Mouse (Mus musculus): ENCODE measurements at regions not wholly inside any gene's neighbourhood (a gene's known extent, or its start where the extent isn't known, plus 50 kb on each side); places are given as distances from the start of the nearest gene placed in this dataset.

DNA sequence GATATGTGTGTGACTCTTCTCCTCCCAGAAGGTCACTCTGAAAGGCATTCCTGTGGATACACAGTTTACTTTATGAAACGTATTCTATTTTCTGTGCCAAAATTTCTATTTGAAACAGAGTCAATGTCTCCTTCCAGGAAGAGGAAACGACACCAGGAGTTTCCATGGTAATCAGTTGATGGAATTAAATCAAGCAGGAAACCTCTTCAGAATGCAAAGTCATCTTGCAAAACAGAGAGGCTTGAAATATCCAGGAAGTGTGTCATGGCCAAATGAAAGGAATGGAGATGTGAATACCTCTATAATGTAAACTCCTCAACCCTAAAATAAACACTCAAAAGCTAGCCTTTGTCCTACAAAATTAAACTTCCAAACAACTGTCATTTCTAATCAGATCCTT is 189.0 kb upstream of the Agr3 start:
- Histone ChIP-seq H3K4me1 (replicated peaks; ENCODE audit: control insufficient read depth, insufficient read depth, low read length) (no peaks in the 10 kb centered on the region), H3K27ac (ENCODE audit: low read length) (no peak overlapping the region), H3K4me2 (ENCODE audit: low read depth, low read length) (no peak overlapping the region), H3K27me3 (ENCODE audit: control insufficient read depth, insufficient read depth, low read depth, low read length) (no peaks in the 10 kb centered on the region), H3K9me3 (ENCODE audit: control insufficient read depth, low read length) (no peaks in the 10 kb centered on the region), H3K4me3 (ENCODE audit: low read length) (no peak overlapping the region), H3K9ac (ENCODE audit: low read length) (no peak overlapping the region), H3K36me3 (ENCODE audit: control insufficient read depth, insufficient read depth, low read length) (no peaks in the 10 kb centered on the region)
- 10% methylated on average over 2 of the region's 2 CpGs for WGBS
- peak; percentile 49 for ATAC-seq (ENCODE audit: low read depth)

DNA sequence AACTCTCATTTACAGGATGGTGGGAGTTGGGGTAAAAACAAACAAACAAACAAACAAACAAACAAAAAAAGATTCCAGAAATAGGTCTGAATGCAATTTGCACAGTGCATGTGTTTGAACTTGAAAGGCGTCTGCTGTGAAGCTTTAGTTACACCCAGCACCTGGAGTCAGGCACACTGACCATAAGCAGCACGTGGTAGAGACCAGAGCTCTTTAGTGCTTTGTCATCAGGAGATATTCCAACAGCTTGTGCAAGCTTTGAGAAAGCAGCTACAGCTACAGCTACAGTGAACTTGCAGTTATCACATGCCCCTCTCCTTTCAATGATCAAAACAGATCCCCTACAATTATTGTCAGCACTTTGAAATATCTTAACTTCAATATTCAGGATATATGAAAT is 190.4 kb upstream of the Agr3 start:
- no peak overlapping the region for H3K27ac ChIP-seq (ENCODE audit: low read length)
- no peaks in the 10 kb centered on the region for H3K36me3 ChIP-seq (ENCODE audit: control insufficient read depth, insufficient read depth, low read length)
- H3K4me2 ChIP-seq (ENCODE audit: low read depth, low read length): no peak overlapping the region
- H3K9me3 ChIP-seq (ENCODE audit: control insufficient read depth, low read length): no peaks in the 10 kb centered on the region
- 66% methylated on average over 2 of the region's 2 CpGs for WGBS
- H3K4me1 ChIP-seq (replicated peaks; ENCODE audit: control insufficient read depth, insufficient read depth, low read length): no peaks in the 10 kb centered on the region
- H3K4me3 ChIP-seq (ENCODE audit: low read length): no peak overlapping the region
- no peak for ATAC-seq (ENCODE audit: low read depth)
- H3K9ac ChIP-seq (ENCODE audit: low read length): no peak overlapping the region
- H3K27me3 ChIP-seq (ENCODE audit: control insufficient read depth, insufficient read depth, low read depth, low read length): no peaks in the 10 kb centered on the region

DNA sequence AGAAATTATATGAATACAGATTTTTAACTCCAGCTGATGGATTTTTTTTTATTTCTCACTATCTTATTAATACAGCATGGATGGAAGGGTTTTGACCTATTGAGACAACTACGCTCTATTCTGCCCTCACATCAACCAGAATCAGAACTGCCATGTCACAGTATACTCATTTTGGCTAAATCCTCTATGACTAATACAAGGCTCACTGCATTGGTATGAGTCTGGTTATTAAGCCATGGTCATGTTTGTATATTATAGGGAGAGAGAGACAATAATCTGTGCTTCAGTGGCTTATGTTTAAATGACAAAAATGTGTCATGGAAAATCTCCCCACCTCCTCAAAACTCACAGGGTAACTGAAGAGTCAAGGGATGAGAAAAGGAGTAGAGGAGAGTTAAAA is 191.0 kb upstream of the Agr3 start:
- Histone ChIP-seq H3K9ac (ENCODE audit: low read length) (no peak overlapping the region), H3K36me3 (ENCODE audit: control insufficient read depth, insufficient read depth, low read length) (no peaks in the 10 kb centered on the region), H3K4me3 (ENCODE audit: low read length) (no peak overlapping the region), H3K4me1 (replicated peaks; ENCODE audit: control insufficient read depth, insufficient read depth, low read length) (no peaks in the 10 kb centered on the region), H3K27ac (ENCODE audit: low read length) (no peak overlapping the region), H3K4me2 (ENCODE audit: low read depth, low read length) (no peak overlapping the region), H3K27me3 (ENCODE audit: control insufficient read depth, insufficient read depth, low read depth, low read length) (no peaks in the 10 kb centered on the region), H3K9me3 (ENCODE audit: control insufficient read depth, low read length) (no peaks in the 10 kb centered on the region)
- WGBS: 85% methylated on average over 1 of the region's 1 CpGs
- no peak for ATAC-seq (ENCODE audit: low read depth)

DNA sequence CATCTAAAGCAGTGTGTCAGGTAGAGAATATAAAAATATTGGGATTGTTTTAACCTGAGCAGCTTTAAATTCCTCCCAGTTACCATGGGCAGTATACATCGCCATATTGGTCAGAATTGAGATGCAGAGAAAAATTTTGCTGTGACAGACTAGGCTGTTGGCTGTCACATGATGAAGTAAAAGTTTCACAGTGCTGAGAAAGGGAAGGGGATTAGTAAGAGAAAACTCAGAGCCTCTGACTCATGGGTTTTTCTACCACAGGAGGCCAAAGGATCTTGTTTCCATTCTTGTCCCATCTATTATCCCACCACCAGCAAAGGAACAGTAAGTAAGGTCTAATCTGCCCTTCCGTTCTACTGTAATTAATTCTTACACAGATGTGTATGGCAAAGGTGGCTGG is 191.8 kb upstream of the Agr3 start:
- Histone ChIP-seq H3K4me1 (replicated peaks; ENCODE audit: control insufficient read depth, insufficient read depth, low read length) (no peaks in the 10 kb centered on the region), H3K9me3 (ENCODE audit: control insufficient read depth, low read length) (no peaks in the 10 kb centered on the region), H3K27ac (ENCODE audit: low read length) (no peak overlapping the region), H3K4me3 (ENCODE audit: low read length) (no peak overlapping the region), H3K4me2 (ENCODE audit: low read depth, low read length) (no peak overlapping the region), H3K9ac (ENCODE audit: low read length) (no peak overlapping the region), H3K36me3 (ENCODE audit: control insufficient read depth, insufficient read depth, low read length) (no peaks in the 10 kb centered on the region), H3K27me3 (ENCODE audit: control insufficient read depth, insufficient read depth, low read depth, low read length) (no peaks in the 10 kb centered on the region)
- ATAC-seq (ENCODE audit: low read depth): no peak
- WGBS: 92% methylated on average over 2 of the region's 2 CpGs

DNA sequence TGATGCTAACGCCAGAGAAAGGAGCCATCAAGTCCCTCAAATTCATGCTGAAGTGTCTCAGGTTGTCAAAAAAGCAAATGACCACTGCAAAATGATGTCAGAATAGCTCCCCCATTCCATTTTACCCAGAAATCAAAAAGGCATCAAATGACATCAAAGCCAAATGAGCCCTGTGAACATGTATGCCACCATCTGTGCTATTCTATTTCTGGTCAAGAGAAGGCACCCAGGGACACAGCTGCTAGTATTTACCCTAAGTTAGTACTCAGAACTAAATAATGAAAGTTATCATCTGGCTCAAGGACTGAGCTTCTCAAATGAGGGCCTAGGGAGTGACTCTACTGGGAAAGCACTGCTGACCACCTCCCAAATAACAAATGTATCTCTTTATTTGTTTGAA is 191.1 kb upstream of the Ahr start:
- Histone ChIP-seq H3K9ac (ENCODE audit: low read length) (no peak overlapping the region), H3K4me2 (ENCODE audit: low read depth, low read length) (no peak overlapping the region), H3K4me1 (replicated peaks; ENCODE audit: control insufficient read depth, insufficient read depth, low read length) (no peaks in the 10 kb centered on the region), H3K27me3 (ENCODE audit: control insufficient read depth, insufficient read depth, low read depth, low read length) (no peaks in the 10 kb centered on the region), H3K4me3 (ENCODE audit: low read length) (no peak overlapping the region), H3K9me3 (ENCODE audit: control insufficient read depth, low read length) (no peaks in the 10 kb centered on the region), H3K27ac (ENCODE audit: low read length) (no peak overlapping the region), H3K36me3 (ENCODE audit: control insufficient read depth, insufficient read depth, low read length) (no peaks in the 10 kb centered on the region)
- WGBS: 68% methylated on average over 1 of the region's 1 CpGs
- no peak for ATAC-seq (ENCODE audit: low read depth)

DNA sequence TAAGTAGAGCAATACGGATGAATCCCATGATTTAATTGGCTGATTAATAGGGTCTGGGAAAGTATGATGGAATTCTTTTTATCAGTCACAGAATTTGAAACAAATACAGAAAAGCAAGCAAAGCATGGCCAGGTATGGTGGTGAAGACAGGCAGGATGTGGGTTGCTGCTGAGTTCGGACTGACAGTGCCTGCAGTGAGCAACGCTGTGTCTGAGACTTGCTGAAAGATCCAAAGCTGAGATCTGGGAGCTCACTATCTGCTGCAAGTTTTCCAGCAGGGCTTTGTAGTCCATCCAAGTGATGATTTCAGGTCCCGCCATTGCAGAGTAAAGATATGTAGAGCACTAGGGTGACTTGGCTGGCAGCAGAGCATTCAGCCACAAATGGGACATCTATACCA is 189.3 kb upstream of the Ahr start:
- no peak overlapping the region for H3K27ac ChIP-seq (ENCODE audit: low read length)
- H3K9ac ChIP-seq (ENCODE audit: low read length): no peak overlapping the region
- no peaks in the 10 kb centered on the region for H3K36me3 ChIP-seq (ENCODE audit: control insufficient read depth, insufficient read depth, low read length)
- no peaks in the 10 kb centered on the region for H3K4me1 ChIP-seq (replicated peaks; ENCODE audit: control insufficient read depth, insufficient read depth, low read length)
- WGBS: 73% methylated on average over 4 of the region's 4 CpGs
- ATAC-seq (ENCODE audit: low read depth): no peak
- no peak overlapping the region for H3K4me3 ChIP-seq (ENCODE audit: low read length)
- no peaks in the 10 kb centered on the region for H3K9me3 ChIP-seq (ENCODE audit: control insufficient read depth, low read length)
- no peak overlapping the region for H3K4me2 ChIP-seq (ENCODE audit: low read depth, low read length)
- no peaks in the 10 kb centered on the region for H3K27me3 ChIP-seq (ENCODE audit: control insufficient read depth, insufficient read depth, low read depth, low read length)

DNA sequence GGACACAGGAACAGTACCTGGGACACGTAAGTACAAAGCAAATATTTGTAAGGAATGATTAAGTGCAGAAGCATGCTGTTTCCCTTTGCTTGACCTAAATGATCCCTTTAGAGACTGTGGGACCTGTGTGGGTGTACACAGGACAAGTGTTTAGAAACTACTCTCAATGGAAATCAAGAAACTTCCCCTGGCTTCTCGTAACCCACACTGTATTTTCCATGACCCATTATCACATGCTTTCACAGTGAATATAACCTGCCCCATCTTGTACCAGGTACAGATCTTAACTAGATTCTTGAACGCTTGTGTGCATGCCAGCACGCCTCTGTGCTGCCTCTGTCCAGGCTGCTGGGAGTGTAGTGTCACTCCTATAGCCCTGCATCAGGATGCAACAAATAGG is 177.8 kb upstream of the Ahr start:
- Histone ChIP-seq H3K27ac (ENCODE audit: low read length) (peak overlapping the region; percentile 45), H3K4me3 (ENCODE audit: low read length) (no peak overlapping the region), H3K9me3 (ENCODE audit: control insufficient read depth, low read length) (no peaks in the 10 kb centered on the region), H3K27me3 (ENCODE audit: control insufficient read depth, insufficient read depth, low read depth, low read length) (no peaks in the 10 kb centered on the region), H3K9ac (ENCODE audit: low read length) (no peak overlapping the region), H3K4me2 (ENCODE audit: low read depth, low read length) (no peak overlapping the region), H3K4me1 (replicated peaks; ENCODE audit: control insufficient read depth, insufficient read depth, low read length) (peaks cover 4% of the 10 kb centered on the region; the same call in 1 of the 2 replicates), H3K36me3 (ENCODE audit: control insufficient read depth, insufficient read depth, low read length) (no peaks in the 10 kb centered on the region)
- peak; percentile 88 for ATAC-seq (ENCODE audit: low read depth)
- WGBS: 57% methylated on average over 4 of the region's 4 CpGs

DNA sequence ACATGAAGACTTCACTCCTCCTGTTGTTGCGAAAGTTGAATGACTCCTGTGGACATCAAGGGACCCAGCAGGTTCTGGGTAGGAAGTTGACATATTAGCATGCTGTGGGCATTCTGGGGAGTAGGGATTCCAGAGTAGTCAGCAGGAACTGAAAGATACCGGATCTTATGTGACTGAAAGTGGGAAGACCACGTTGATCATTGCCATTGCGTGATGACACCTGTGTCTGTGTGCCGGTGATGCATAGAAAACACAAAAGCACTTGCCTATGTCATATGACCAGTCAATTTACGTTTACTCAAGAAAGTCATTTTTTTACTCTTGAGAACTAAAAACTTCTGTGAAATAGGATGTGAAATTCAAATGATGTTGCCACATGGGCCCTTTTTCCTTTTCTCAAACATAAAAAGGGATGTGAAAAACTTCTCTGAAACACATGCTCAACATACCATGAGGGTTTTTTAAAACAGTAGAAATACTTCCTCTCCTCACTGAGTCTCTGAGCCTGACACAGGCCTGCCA is 176.8 kb upstream of the Ahr start:
- WGBS: 91% methylated on average over 6 of the region's 6 CpGs
- ATAC-seq (ENCODE audit: low read depth): no peak

DNA sequence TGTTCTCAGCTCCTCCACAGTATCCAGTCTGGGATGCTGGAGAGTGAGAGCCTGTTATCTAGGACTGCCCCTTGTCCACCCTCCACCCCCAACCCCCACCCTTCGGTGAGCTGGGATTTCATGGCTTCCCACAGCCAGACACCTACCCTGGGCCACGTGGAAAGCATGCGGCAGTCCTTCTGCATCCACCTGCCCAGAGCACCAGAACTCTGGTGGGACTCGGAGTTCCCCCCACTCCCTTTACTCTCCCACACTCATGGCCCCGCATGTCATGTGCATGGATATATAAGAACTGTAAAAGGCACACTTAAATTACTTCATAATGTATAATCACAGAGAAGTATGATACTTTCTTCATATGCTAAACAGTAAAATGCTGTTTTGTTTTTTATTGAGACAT is 175.5 kb upstream of the Ahr start:
- Histone ChIP-seq H3K9ac (ENCODE audit: low read length) (no peak overlapping the region), H3K4me3 (ENCODE audit: low read length) (no peak overlapping the region), H3K36me3 (ENCODE audit: control insufficient read depth, insufficient read depth, low read length) (no peaks in the 10 kb centered on the region), H3K27ac (ENCODE audit: low read length) (no peak overlapping the region), H3K27me3 (ENCODE audit: control insufficient read depth, insufficient read depth, low read depth, low read length) (no peaks in the 10 kb centered on the region), H3K4me2 (ENCODE audit: low read depth, low read length) (no peak overlapping the region), H3K4me1 (replicated peaks; ENCODE audit: control insufficient read depth, insufficient read depth, low read length) (peaks cover 4% of the 10 kb centered on the region; the same call in 1 of the 2 replicates), H3K9me3 (ENCODE audit: control insufficient read depth, low read length) (no peaks in the 10 kb centered on the region)
- no peak for ATAC-seq (ENCODE audit: low read depth)
- 67% methylated on average over 5 of the region's 5 CpGs for WGBS

More for the DNA sequence above, 176.8 kb upstream of the Ahr start:
- H3K4me1 ChIP-seq (replicated peaks; ENCODE audit: control insufficient read depth, insufficient read depth, low read length): peaks cover 4% of the 10 kb centered on the region; the same call in 1 of the 2 replicates
- H3K9ac ChIP-seq (ENCODE audit: low read length): no peak overlapping the region
- no peaks in the 10 kb centered on the region for H3K36me3 ChIP-seq (ENCODE audit: control insufficient read depth, insufficient read depth, low read length)
- H3K9me3 ChIP-seq (ENCODE audit: control insufficient read depth, low read length): no peaks in the 10 kb centered on the region
- H3K4me2 ChIP-seq (ENCODE audit: low read depth, low read length): no peak overlapping the region
- no peaks in the 10 kb centered on the region for H3K27me3 ChIP-seq (ENCODE audit: control insufficient read depth, insufficient read depth, low read depth, low read length)
- no peak overlapping the region for H3K4me3 ChIP-seq (ENCODE audit: low read length)
- H3K27ac ChIP-seq (ENCODE audit: low read length): peak overlapping the region; percentile 75

DNA sequence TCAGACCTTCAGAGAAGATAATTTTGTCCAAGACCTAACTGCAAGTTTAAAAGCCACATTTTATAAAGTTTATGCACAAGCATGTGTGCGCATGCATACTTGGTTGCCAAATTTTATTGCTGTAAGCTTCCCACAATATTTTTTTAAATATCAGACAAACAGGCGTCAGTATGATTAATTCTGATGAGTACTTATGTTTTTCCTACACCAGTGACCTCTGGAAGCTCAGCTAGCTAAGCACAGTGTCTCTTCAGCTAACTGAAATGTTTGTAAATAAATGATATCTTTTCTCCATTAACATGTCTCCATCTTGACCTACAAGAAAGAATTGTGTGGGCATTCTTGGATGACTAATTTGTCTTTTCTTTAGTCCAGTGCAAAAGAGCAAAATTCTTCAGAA is 168.6 kb upstream of the Ahr start:
- 47% methylated on average over 2 of the region's 2 CpGs for WGBS
- Histone ChIP-seq H3K9ac (ENCODE audit: low read length) (no peak overlapping the region), H3K9me3 (ENCODE audit: control insufficient read depth, low read length) (no peaks in the 10 kb centered on the region), H3K36me3 (ENCODE audit: control insufficient read depth, insufficient read depth, low read length) (no peaks in the 10 kb centered on the region), H3K27me3 (ENCODE audit: control insufficient read depth, insufficient read depth, low read depth, low read length) (no peaks in the 10 kb centered on the region), H3K4me1 (replicated peaks; ENCODE audit: control insufficient read depth, insufficient read depth, low read length) (peaks cover 7% of the 10 kb centered on the region; the same call in 1 of the 2 replicates), H3K4me2 (ENCODE audit: low read depth, low read length) (no peak overlapping the region), H3K4me3 (ENCODE audit: low read length) (no peak overlapping the region), H3K27ac (ENCODE audit: low read length) (no peak overlapping the region)
- peak; percentile 76; the same call in 1 of the 2 replicates for ATAC-seq (ENCODE audit: low read depth)
